Mouse (Mus musculus) R1 (cell line): ENCODE measurements around the gene Greb1.

Experiments
- DNase-seq: peaks from one replicate; pipeline ENCODE4 v3.0.0-alpha.2; 2018; ENCODE audit warnings: low read depth, low spot score

Greb1 gene

GRCm38 (mm10) chr12:16800259-16800958 lies at the start of gene Greb1:
TSS of gene Greb1 (minus strand) at chr12:16800886.
- peak; percentile 44 for DNase-seq

- no peak for DNase-seq
Measured at GRCm38 (mm10) chr12:16849821-16850220, 49.1 kb upstream of the Greb1 start.

GRCm38 (mm10) chr12:16848501-16848900 lies 47.8 kb upstream of the Greb1 start:
- DNase-seq, result no peak

- no peak for DNase-seq
Measured at GRCm38 (mm10) chr12:16847204-16847792, 46.6 kb upstream of the Greb1 start.

GRCm38 (mm10) chr12:16844623-16845592 lies 44.2 kb upstream of the Greb1 start:
- DNase-seq, result no peak

GRCm38 (mm10) chr12:16840842-16841782 lies 40.4 kb upstream of the Greb1 start:
- no peak for DNase-seq

- no peak for DNase-seq
Measured at GRCm38 (mm10) chr12:16837766-16838165, 37.1 kb upstream of the Greb1 start.

GRCm38 (mm10) chr12:16836188-16836587 lies 35.5 kb upstream of the Greb1 start:
- no peak for DNase-seq

- no peak for DNase-seq
Measured at GRCm38 (mm10) chr12:16834701-16835100, 34.0 kb upstream of the Greb1 start.

GRCm38 (mm10) chr12:16831071-16831470 lies 30.4 kb upstream of the Greb1 start:
- DNase-seq, result peak; percentile 71

- DNase-seq, result no peak
Measured at GRCm38 (mm10) chr12:16829785-16830184, 29.1 kb upstream of the Greb1 start.

- peak; percentile 32 for DNase-seq
Measured at GRCm38 (mm10) chr12:16828505-16828904, 27.8 kb upstream of the Greb1 start.

- DNase-seq, result no peak
Measured at GRCm38 (mm10) chr12:16823701-16824100, 23.0 kb upstream of the Greb1 start.

- no peak for DNase-seq
Measured at GRCm38 (mm10) chr12:16822181-16822734, 21.6 kb upstream of the Greb1 start.

GRCm38 (mm10) chr12:16820761-16821160 lies 20.1 kb upstream of the Greb1 start:
- no peak for DNase-seq

- DNase-seq, result peak; percentile 16
Measured at GRCm38 (mm10) chr12:16818513-16818912, 17.8 kb upstream of the Greb1 start.

GRCm38 (mm10) chr12:16817147-16817546 lies 16.5 kb upstream of the Greb1 start:
- DNase-seq, result no peak

- DNase-seq, result peak; percentile 37
Measured at GRCm38 (mm10) chr12:16811477-16811876, 10.8 kb upstream of the Greb1 start.

GRCm38 (mm10) chr12:16810525-16811431 lies 10.1 kb upstream of the Greb1 start, which contains the start of gene E2f6:
TSS of gene E2f6 (plus strand) at chr12:16810963.
- DNase-seq, result peak; percentile 76

- DNase-seq, result peak; percentile 39
Measured at GRCm38 (mm10) chr12:16808045-16808444, 7.4 kb upstream of the Greb1 start.
